Mouse (Mus musculus) megakaryocyte, embryonic 14.5 days (primary cell): Measurements from ENCODE around the gene Supt20. TPM values are rescaled to one million over a fixed set of nuclear protein-coding genes. Genes with fewer than 3 reads are reported as not detected.
"Not testable (repeated sequence)": the region's sequence is repeated elsewhere in the genome, so short reads cannot be mapped to it uniquely, and the experiment has no call there.

Source experiments
- H3K27me3 ChIP-seq: replicated peaks from 2 replicates; pipeline ENCODE3; 2012; ENCODE audit warnings: inconsistent platforms
- H3K36me3 ChIP-seq: replicated peaks from 2 replicates; pipeline ENCODE3; 2012; ENCODE audit warnings: low read length, inconsistent platforms, mixed read lengths
- H3K4me1 ChIP-seq: 2 replicates; pipeline ENCODE4 v1.6.1; 2012; ENCODE audit warnings: inconsistent platforms
- H3K4me3 ChIP-seq: replicated peaks from 2 replicates; pipeline ENCODE3; 2012; ENCODE audit warnings: moderate library complexity, mild to moderate bottlenecking, inconsistent platforms
- H3K9me3 ChIP-seq: 2 replicates; pipeline ENCODE4 v1.6.1; 2012; ENCODE audit warnings: inconsistent platforms
- FLI1 ChIP-seq: IDR thresholded peaks from 2 replicates; pipeline ENCODE4 v1.6.1; 2012; ENCODE audit warnings: low read length, inconsistent platforms, mixed read lengths
- GATA1 ChIP-seq: IDR thresholded peaks from 3 replicates; pipeline ENCODE4 v1.6.1; 2012; ENCODE audit warnings: mixed read lengths, low read length, inconsistent platforms, borderline replicate concordance
- polyA plus RNA-seq: library from polyadenylated mRNA; stranded (reverse); fragments of >175 nt; gene quantifications from 2 replicates; pipeline ENCODE4 v1.2.3, GENCODE M21; 2012; ENCODE audit warnings: low replicate concordance; ENCODE audit not compliant: insufficient read depth

The Supt20 gene
- polyA plus RNA-seq, 1 experiment: 1.1 TPM

- Histone ChIP-seq H3K4me3 (no peak overlapping the region), H3K9me3 (no peaks in the 10 kb centered on the region), H3K36me3 (peaks cover 89% of the 10 kb centered on the region), H3K4me1 (peaks cover 8% of the 10 kb centered on the region; the same call in 1 of the 2 replicates), H3K27me3 (no peaks in the 10 kb centered on the region)
- no peak for TF ChIP-seq GATA1
- TF ChIP-seq FLI1: no peak
Measured at GRCm38 (mm10) chr3:54699759-54700301, 7.2 kb downstream of the Supt20 start.

- not testable (repeated sequence) for H3K9me3 ChIP-seq, H3K4me1 ChIP-seq, H3K4me3 ChIP-seq, H3K27me3 ChIP-seq
- peaks cover 92% of the 10 kb centered on the region for H3K36me3 ChIP-seq
Measured at GRCm38 (mm10) chr3:54704106-54704505, 11.5 kb downstream of the Supt20 start.

GRCm38 (mm10) chr3:54708972-54709371, 16.4 kb downstream of the Supt20 start:
- no peak for TF ChIP-seq FLI1
- TF ChIP-seq GATA1: no peak
- H3K27me3 ChIP-seq: no peaks in the 10 kb centered on the region
- H3K36me3 ChIP-seq: peaks cover 99% of the 10 kb centered on the region
- no peaks in the 10 kb centered on the region for H3K4me1 ChIP-seq
- H3K4me3 ChIP-seq: no peak overlapping the region
- H3K9me3 ChIP-seq: no peaks in the 10 kb centered on the region

GRCm38 (mm10) chr3:54714253-54714652, 21.6 kb downstream of the Supt20 start, which contains the start of gene Gm21958:
Gene Gm21958, minus strand, starts transcription at chr3:54714353.
- Histone ChIP-seq H3K9me3 (no peaks in the 10 kb centered on the region), H3K36me3 (peaks cover 100% of the 10 kb centered on the region), H3K27me3 (no peaks in the 10 kb centered on the region), H3K4me1 (peaks cover 6% of the 10 kb centered on the region), H3K4me3 (no peak within 1 kb of the TSS)
- no peak for TF ChIP-seq GATA1
- no peak for TF ChIP-seq FLI1

- Histone ChIP-seq H3K4me3 (no peak overlapping the region), H3K27me3 (no peaks in the 10 kb centered on the region), H3K9me3 (no peaks in the 10 kb centered on the region), H3K36me3 (peaks cover 96% of the 10 kb centered on the region), H3K4me1 (peaks cover 6% of the 10 kb centered on the region)
- TF ChIP-seq GATA1: no peak
- TF ChIP-seq FLI1: no peak
Measured at GRCm38 (mm10) chr3:54715461-54715860, 22.9 kb downstream of the Supt20 start.

- TF ChIP-seq FLI1: no peak
- TF ChIP-seq GATA1: no peak
- peaks cover 96% of the 10 kb centered on the region for H3K36me3 ChIP-seq
- H3K4me1 ChIP-seq: peaks cover 6% of the 10 kb centered on the region
- H3K27me3 ChIP-seq: no peaks in the 10 kb centered on the region
- no peak overlapping the region for H3K4me3 ChIP-seq
- no peaks in the 10 kb centered on the region for H3K9me3 ChIP-seq
Measured at GRCm38 (mm10) chr3:54717348-54717747, 24.7 kb downstream of the Supt20 start.

- peaks cover 96% of the 10 kb centered on the region for H3K36me3 ChIP-seq
- peaks cover 20% of the 10 kb centered on the region for H3K4me1 ChIP-seq
- no peak for TF ChIP-seq FLI1
- no peak for TF ChIP-seq GATA1
- no peak overlapping the region for H3K4me3 ChIP-seq
- H3K27me3 ChIP-seq: no peaks in the 10 kb centered on the region
- H3K9me3 ChIP-seq: no peaks in the 10 kb centered on the region
Measured at GRCm38 (mm10) chr3:54718947-54719346, 26.3 kb downstream of the Supt20 start.

- Histone ChIP-seq H3K4me1 (peaks cover 35% of the 10 kb centered on the region), H3K27me3 (no peaks in the 10 kb centered on the region), H3K4me3 (peak overlapping the region; percentile 0), H3K36me3 (peaks cover 83% of the 10 kb centered on the region), H3K9me3 (no peaks in the 10 kb centered on the region)
- no peak for TF ChIP-seq FLI1
- no peak for TF ChIP-seq GATA1
Measured at GRCm38 (mm10) chr3:54723741-54724500, 31.3 kb downstream of the Supt20 start.

- no peak for TF ChIP-seq FLI1
- TF ChIP-seq GATA1: no peak
- Histone ChIP-seq H3K4me1 (peaks cover 33% of the 10 kb centered on the region), H3K36me3 (peaks cover 86% of the 10 kb centered on the region), H3K9me3 (no peaks in the 10 kb centered on the region), H3K27me3 (no peaks in the 10 kb centered on the region), H3K4me3 (no peak overlapping the region)
Measured at GRCm38 (mm10) chr3:54725344-54725743, 32.7 kb downstream of the Supt20 start.

GRCm38 (mm10) chr3:54727588-54727987, 35.0 kb downstream of the Supt20 start:
- no peak for TF ChIP-seq GATA1
- no peak for TF ChIP-seq FLI1
- Histone ChIP-seq H3K27me3 (no peaks in the 10 kb centered on the region), H3K4me3 (no peak overlapping the region), H3K9me3 (no peaks in the 10 kb centered on the region), H3K36me3 (peaks cover 87% of the 10 kb centered on the region), H3K4me1 (peaks cover 40% of the 10 kb centered on the region)

GRCm38 (mm10) chr3:54728100-54728499, 35.5 kb downstream of the Supt20 start:
- Histone ChIP-seq H3K9me3 (no peaks in the 10 kb centered on the region), H3K36me3 (peaks cover 87% of the 10 kb centered on the region), H3K4me1 (peaks cover 40% of the 10 kb centered on the region), H3K27me3 (no peaks in the 10 kb centered on the region), H3K4me3 (no peak overlapping the region)
- TF ChIP-seq FLI1 (no peak), GATA1 (no peak)
